Mouse (Mus musculus) forebrain, embryonic 16.5 days (tissue): Measurements from ENCODE around the gene Ninj2. TPM values are rescaled to one million over a fixed set of nuclear protein-coding genes. Genes with fewer than 3 reads are reported as not detected.

Source experiments
- ATAC-seq: fragments of 200-750 bp; cut with Nextera tagmentation; 2 replicates; pipeline ENCODE4 v1.8.0; 2017; ENCODE audit warnings: mild to moderate bottlenecking, moderate library complexity
- H3K27ac ChIP-seq: fragments of 300-500 bp; sonication (generic); 2 replicates; pipeline ENCODE4 v1.5.1; 2014; ENCODE audit warnings: low read length, control low read depth
- H3K27me3 ChIP-seq: fragments of 300-500 bp; sonication (generic); replicated peaks from 2 replicates; pipeline ENCODE4 v1.6.1; 2014; ENCODE audit warnings: low read length; ENCODE audit not compliant: control insufficient read depth, insufficient read depth
- H3K36me3 ChIP-seq: fragments of 300-500 bp; sonication (generic); 2 replicates; pipeline ENCODE4 v1.6.1; 2014; ENCODE audit not compliant: control insufficient read depth, insufficient read depth
- H3K4me1 ChIP-seq: fragments of 300-500 bp; sonication (generic); replicated peaks from 2 replicates; pipeline ENCODE4 v1.6.1; 2014; ENCODE audit warnings: low read length; ENCODE audit not compliant: control insufficient read depth, insufficient read depth
- H3K4me2 ChIP-seq: fragments of 300-500 bp; sonication (generic); 2 replicates; pipeline ENCODE4 v1.6.1; 2014; ENCODE audit warnings: mild to moderate bottlenecking, low read length, control low read depth
- H3K4me3 ChIP-seq: fragments of 300-500 bp; sonication (generic); replicated peaks from 2 replicates; pipeline ENCODE4 v1.5.1; 2014; ENCODE audit warnings: mild to moderate bottlenecking, low read length, control low read depth
- H3K9ac ChIP-seq: fragments of 300-500 bp; sonication (generic); replicated peaks from 2 replicates; pipeline ENCODE4 v1.6.1; 2014; ENCODE audit warnings: low read depth, low read length, control low read depth
- H3K9me3 ChIP-seq: fragments of 300-500 bp; sonication (generic); 2 replicates; pipeline ENCODE4 v1.6.1; 2016; ENCODE audit warnings: low read length; ENCODE audit not compliant: control insufficient read depth
- WGBS: fragments of 180-500 bp; shearing (Covaris S2); extraction: QIAGEN DNeasy Blood & Tissue Kit; methylation state at CpG from one replicate; pipeline ENCODE4 v1.1.7; 2014; 5-methylcytosine and 5-hydroxymethylcytosine counted together
- polyA plus RNA-seq: library from polyadenylated mRNA; unstranded; fragments of >200 nt; fragmentation: Nextera tagmentation; extraction: Ambion mirVana; gene quantifications from 2 replicates; pipeline ENCODE4 v1.2.1, GENCODE M21; 2015

Ninj2 gene
- polyA plus RNA-seq, 1 experiment from 2014 or later, result not detected

DNA sequence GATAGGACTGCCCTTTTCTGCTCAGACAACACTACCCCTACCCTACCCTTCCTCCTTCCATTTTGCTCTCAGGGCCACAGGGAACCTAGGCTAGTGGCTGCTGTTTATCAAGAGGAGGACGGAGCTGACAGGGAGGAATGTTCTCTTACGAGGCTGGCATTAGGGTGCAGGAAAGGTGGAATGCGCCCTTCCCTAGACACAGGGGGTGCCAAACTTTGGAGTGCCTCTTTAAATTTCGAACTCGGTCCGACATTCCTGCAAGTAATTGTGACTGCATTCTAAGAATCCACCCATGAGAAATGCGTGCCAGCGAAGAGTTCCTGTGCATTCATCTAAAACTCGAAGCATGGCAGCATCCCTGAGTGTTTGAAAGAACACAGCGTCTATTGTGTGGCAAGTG is 53.5 kb downstream of the Ninj2 start:
- Histone ChIP-seq H3K9me3 (no peaks in the 10 kb centered on the region), H3K4me3 (no peak overlapping the region), H3K4me2 (no peak overlapping the region), H3K36me3 (no peaks in the 10 kb centered on the region), H3K27me3 (no peaks in the 10 kb centered on the region), H3K4me1 (no peaks in the 10 kb centered on the region; the same call in 1 of the 2 replicates), H3K27ac (no peak overlapping the region), H3K9ac (no peak overlapping the region)
- 54% methylated on average over 10 of the region's 10 CpGs for WGBS
- ATAC-seq, result no peak

DNA sequence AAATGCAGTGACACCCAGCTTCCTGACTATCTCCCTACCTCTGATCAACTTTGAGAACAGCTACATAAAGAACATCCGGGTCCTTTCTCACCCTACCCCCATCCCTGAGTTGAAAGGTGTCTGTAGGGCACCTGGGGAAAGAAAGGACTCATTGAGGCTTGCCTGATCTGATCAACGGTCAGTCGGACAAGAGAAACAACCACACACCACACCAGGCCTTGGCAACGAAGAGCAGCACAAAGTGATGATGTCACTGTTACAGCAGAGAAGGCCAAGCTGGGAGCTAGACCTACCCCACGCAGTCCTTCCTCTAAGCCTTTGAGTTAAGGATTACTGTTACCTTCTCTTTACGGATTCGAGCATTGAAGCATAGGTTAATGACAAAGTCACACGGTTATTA is 54.3 kb downstream of the Ninj2 start:
- no peak overlapping the region for H3K9ac ChIP-seq
- no peaks in the 10 kb centered on the region for H3K9me3 ChIP-seq
- WGBS, result 48% methylated on average over 8 of the region's 8 CpGs
- ATAC-seq, result no peak
- H3K4me2 ChIP-seq, result no peak overlapping the region
- no peaks in the 10 kb centered on the region for H3K36me3 ChIP-seq
- no peak overlapping the region for H3K4me3 ChIP-seq
- no peak overlapping the region for H3K27ac ChIP-seq
- H3K4me1 ChIP-seq, result no peaks in the 10 kb centered on the region; the same call in 1 of the 2 replicates
- no peaks in the 10 kb centered on the region for H3K27me3 ChIP-seq

DNA sequence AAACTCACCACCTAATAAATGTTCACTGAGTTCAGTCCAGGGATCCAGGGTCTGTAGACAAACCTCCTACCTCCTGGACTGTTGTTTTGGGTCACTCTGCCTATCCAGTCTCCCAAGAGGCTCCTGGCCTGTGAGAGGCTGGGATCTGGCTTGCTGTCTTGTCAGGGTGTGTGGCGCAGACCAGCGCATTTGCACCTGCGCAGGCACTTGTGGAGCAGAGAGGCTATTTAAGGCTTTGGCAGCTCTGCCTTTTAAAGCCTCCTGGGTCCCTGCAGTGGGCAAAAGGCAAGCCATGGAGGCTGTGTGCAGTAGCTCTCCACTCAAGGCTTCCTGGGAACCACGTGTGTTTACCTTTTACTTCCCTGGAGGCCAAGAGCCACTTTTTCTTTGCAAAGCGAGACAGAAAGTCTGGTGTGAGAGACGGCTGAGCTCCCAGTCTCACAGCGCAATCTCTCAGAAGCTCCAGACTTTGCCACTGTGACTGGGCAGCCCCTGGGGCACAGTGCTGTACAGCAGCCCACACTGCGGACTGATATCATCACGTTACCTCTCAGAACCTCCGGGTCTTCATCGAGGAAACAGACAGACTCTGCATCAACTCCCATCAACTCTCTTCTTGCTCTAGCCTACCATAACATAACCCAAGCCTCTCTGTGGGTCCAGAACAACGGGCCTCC is 55.7 kb downstream of the Ninj2 start:
- Histone ChIP-seq H3K4me3 (no peak overlapping the region), H3K9me3 (no peaks in the 10 kb centered on the region), H3K4me1 (no peaks in the 10 kb centered on the region; the same call in 1 of the 2 replicates), H3K27ac (no peak overlapping the region), H3K36me3 (no peaks in the 10 kb centered on the region), H3K9ac (no peak overlapping the region), H3K4me2 (no peak overlapping the region), H3K27me3 (no peaks in the 10 kb centered on the region)
- 85% methylated on average over 12 of the region's 12 CpGs for WGBS
- ATAC-seq, result no peak

DNA sequence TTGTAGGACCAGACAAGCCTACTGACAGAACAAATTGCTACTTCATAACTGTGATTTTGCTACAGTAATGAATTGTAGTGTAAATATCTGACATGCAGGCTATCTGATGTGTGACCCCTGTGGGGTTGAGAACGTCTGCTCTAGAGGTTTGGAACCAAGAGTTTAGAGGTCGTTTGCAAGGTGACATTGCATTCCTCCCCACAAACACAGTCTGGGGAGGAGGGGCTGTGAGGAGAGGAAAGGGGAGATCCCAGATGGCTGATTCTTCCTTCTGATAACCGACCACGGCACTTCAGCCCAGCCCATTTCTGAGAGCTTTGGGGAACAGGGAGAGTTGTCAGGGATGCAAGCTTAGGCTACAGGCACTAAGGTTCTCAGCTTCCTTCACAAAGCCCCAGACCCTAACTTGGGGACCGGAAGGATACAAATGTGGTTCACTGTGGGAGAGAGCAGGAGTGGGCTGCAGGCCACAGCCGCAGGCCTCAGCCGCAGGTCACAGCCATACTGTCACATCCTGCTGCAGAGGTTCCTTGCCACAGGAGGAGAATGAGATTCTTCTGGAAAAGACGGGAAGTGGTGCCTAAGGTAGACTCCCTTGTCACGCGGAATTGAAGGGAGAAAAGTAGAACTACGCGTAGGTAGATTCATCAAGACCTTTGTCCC is 56.4 kb downstream of the Ninj2 start:
- Histone ChIP-seq H3K27ac (no peak overlapping the region), H3K27me3 (no peaks in the 10 kb centered on the region), H3K9ac (no peak overlapping the region), H3K4me1 (no peaks in the 10 kb centered on the region; the same call in 1 of the 2 replicates), H3K4me3 (no peak overlapping the region), H3K9me3 (no peaks in the 10 kb centered on the region), H3K4me2 (no peak overlapping the region), H3K36me3 (no peaks in the 10 kb centered on the region)
- no peak for ATAC-seq
- WGBS, result 83% methylated on average over 12 of the region's 12 CpGs

DNA sequence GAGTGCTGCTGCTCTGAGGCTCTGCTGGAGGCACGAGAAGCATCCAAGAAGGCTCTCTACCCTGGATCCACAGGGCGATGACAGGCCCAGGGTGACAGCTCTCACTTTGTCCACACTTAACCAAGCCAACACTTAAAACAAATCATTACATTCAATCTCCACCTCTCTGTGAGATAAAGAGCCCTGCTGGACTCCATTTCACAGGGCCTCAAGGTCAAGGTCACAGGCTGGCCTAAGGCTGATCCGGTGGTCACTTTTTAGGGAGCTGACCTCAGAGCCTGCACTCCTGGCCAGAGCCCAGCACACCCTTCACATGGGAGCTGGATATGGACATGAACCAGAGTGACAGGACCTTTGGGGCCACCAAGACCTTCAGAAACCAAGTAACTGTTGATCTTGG is 57.1 kb downstream of the Ninj2 start:
- 81% methylated on average over 3 of the region's 3 CpGs for WGBS
- no peaks in the 10 kb centered on the region for H3K9me3 ChIP-seq
- H3K4me1 ChIP-seq, result no peaks in the 10 kb centered on the region; the same call in 1 of the 2 replicates
- no peak overlapping the region for H3K27ac ChIP-seq
- H3K4me3 ChIP-seq, result no peak overlapping the region
- no peak overlapping the region for H3K9ac ChIP-seq
- H3K27me3 ChIP-seq, result no peaks in the 10 kb centered on the region
- H3K36me3 ChIP-seq, result no peaks in the 10 kb centered on the region
- no peak overlapping the region for H3K4me2 ChIP-seq
- no peak for ATAC-seq

DNA sequence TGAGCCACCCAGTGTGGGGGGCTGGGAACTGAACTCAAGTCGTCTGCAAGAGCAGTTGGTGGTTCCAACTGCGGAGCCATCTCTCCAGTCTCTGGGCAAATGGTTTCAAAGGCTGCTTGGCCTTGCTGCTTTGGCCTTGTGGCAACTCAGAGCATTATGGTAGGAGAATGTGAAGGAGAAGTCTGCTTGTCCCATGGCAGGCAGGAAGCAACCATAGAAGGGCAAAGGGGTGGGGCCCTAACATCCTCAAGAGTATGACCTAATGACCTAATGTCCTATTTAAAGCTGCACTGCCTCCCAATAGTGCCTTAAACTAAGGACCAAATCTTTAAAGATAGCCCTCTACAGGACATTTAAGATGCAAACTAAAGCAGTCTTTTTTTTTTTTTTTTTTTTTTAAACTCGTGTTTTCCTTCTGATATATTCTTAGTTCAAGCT is 58.5 kb downstream of the Ninj2 start:
- Histone ChIP-seq H3K4me2 (no peak overlapping the region), H3K36me3 (no peaks in the 10 kb centered on the region), H3K9ac (no peak overlapping the region), H3K4me1 (no peaks in the 10 kb centered on the region; the same call in 1 of the 2 replicates), H3K27ac (no peak overlapping the region), H3K9me3 (no peaks in the 10 kb centered on the region), H3K27me3 (no peaks in the 10 kb centered on the region), H3K4me3 (no peak overlapping the region)
- WGBS, result 67% methylated on average over 3 of the region's 3 CpGs
- ATAC-seq, result no peak

DNA sequence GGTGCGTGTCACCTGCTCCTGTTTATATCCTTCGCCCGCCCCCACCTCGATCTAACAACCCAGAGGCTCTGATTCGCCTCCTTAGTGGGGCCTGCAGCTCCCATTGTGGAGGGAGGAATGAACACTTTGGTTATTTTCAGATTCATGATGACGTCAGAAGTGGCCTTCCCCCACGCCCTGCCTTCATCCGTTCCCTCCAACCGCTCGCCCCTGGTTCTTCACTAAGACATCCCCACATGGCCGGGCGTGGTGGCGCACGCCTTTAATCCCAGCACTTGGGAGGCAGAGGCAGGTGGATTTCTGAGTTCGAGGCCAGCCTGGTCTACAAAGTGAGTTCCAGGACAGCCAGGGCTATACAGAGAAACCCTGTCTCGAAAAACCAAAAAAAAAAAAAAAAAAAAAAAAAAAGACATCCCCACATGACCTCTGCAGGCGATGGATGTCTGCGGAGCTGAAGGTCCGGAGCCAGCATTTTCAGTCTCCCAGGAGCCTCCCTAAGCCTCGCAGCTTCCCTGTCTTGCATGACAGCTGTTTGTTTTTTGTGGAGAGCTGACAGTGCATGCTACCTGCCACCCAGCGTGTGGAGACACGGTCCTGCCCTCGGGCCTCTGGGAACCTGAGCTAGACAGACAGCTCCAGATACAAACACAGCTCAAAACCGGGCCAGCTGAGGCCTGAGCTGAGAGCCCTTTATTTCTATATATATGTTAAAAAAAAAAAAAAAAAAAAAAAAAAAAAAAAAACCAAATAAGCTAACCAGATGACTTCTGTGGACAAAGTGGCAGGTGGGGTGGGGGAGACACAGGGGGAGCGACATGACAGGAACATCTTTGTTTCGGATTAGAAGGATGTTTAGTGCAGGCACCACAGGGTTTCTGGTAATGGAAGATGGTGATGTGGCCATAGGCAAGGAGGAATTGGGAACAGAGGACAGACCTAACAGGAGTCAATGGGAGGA is 59.9 kb downstream of the Ninj2 start:
- no peak for ATAC-seq
- H3K9ac ChIP-seq, result no peak overlapping the region
- H3K4me1 ChIP-seq, result peaks cover 8% of the 10 kb centered on the region
- H3K4me2 ChIP-seq, result no peak overlapping the region
- no peaks in the 10 kb centered on the region for H3K27me3 ChIP-seq
- no peak overlapping the region for H3K4me3 ChIP-seq
- no peak overlapping the region for H3K27ac ChIP-seq
- no peaks in the 10 kb centered on the region for H3K36me3 ChIP-seq
- H3K9me3 ChIP-seq, result no peaks in the 10 kb centered on the region
- 88% methylated on average over 25 of the region's 26 CpGs for WGBS

DNA sequence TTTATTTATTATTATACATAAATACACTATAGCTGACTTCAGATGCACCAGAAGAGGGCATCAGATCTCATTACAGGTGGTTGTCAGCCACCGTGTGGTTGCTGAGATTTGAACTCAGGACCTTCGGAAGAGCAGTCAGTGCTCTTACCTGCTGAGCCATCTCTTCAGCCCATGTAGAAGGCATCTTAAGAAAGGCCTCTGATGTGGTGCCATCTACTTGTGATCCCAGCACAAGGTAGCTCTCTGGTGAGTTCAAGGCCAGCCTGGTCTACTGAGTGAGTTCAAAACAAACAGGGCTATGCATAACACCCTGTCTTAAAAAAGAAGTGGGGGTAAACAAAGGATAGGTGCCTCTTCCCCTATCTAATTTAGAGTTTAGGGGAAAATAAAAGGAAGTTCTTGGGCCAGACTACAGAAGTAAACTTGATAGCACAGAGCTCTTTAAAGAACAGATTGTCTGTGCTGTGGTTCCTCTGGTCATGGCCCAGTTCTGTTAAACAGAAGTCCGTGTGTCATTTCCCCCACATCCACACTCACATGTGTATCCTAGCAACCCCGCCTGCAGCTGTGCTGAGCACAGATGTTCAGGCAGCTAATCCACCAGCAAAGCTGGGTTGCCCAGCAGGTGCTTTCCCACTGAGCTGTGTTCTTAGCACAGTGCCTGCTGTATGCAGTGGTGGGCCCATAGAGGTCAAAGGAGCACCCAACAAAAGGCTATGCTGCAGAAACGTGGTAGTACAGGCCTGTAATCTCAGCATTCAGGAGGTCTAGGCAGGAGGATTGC is 61.6 kb downstream of the Ninj2 start:
- no peaks in the 10 kb centered on the region for H3K36me3 ChIP-seq
- ATAC-seq, result no peak

More for the DNA sequence above, 61.6 kb downstream of the Ninj2 start:
- H3K27ac ChIP-seq, result no peak overlapping the region
- 72% methylated on average over 5 of the region's 5 CpGs for WGBS
- H3K9me3 ChIP-seq, result no peaks in the 10 kb centered on the region
- peaks cover 20% of the 10 kb centered on the region for H3K4me1 ChIP-seq
- H3K4me2 ChIP-seq, result no peak overlapping the region
- no peak overlapping the region for H3K9ac ChIP-seq
- no peaks in the 10 kb centered on the region for H3K27me3 ChIP-seq
- no peak overlapping the region for H3K4me3 ChIP-seq
